Mouse (Mus musculus): ENCODE data around the gene Cldn20. TPM values are rescaled to one million over a fixed set of nuclear protein-coding genes. Genes with fewer than 3 reads are reported as not detected.
A peak's percentile ranks its signal among the peaks of the same experiment; 100 is the strongest.

The Cldn20 gene
- polyA plus RNA-seq, 1 experiment: 0.19 TPM

- Histone ChIP-seq H3K27me3 (ENCODE audit: control insufficient read depth, insufficient read depth, insufficient read length) (no peaks in the 10 kb centered on the region), H3K4me2 (ENCODE audit: low read depth) (peak overlapping the region; percentile 92), H3K79me2 (ENCODE audit: control insufficient read depth, insufficient read depth) (no peaks in the 10 kb centered on the region), H3ac (ENCODE audit: control insufficient read depth, insufficient read length) (no peak overlapping the region), H3K36me3 (ENCODE audit: control insufficient read depth, insufficient read depth) (no peaks in the 10 kb centered on the region), H3K4me3 (peak overlapping the region; percentile 73)
- TF ChIP-seq CEBPB (IDR thresholded peaks at IDR 0.05; ENCODE audit: insufficient read depth, poor library complexity, severe bottlenecking) (no peak), TCF12 (IDR thresholded peaks at IDR 0.05; ENCODE audit: insufficient read depth, poor library complexity, severe bottlenecking) (no peak), POLR2AphosphoS2 (IDR thresholded peaks at IDR 0.05; ENCODE audit: insufficient read length, low read depth) (no peak), MYOD1 (IDR thresholded peaks at IDR 0.05; ENCODE audit: control insufficient read depth in 1 of 3, insufficient read length in 2 of 3, low read depth in 2 of 3) (no peak), MYOG (IDR thresholded peaks at IDR 0.05; ENCODE audit: control insufficient read depth in 1 of 3, insufficient read depth in 1 of 3, insufficient read length in 2 of 3, low read depth in 2 of 3) (no peak), SRF (IDR thresholded peaks at IDR 0.05; ENCODE audit: control insufficient read depth, insufficient read length, low read depth) (no peak), USF1 (IDR thresholded peaks at IDR 0.05; ENCODE audit: low read depth) (no peak)
Measured at GRCm38 (mm10) chr17:3558356-3558870, 26.1 kb downstream of the Cldn20 start.

DNA sequence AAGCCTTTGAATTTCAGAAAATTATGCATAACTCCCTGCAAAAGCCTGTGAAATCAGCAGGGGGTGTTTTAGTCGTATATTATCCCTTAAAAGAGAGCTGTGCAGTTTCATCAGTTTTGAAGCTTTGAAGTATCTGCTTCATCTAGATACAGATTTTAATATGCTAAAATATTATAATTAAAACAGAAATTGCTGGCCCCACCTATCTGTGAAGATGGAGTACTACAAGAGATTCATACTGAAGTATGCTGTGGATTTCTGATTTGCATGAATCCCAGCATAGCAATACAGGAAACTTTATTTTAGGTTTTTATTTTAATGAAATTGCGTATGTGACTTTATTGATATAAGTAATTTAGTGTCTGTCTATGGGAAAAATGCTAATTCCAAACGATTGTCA lies 28.2 kb downstream of the Cldn20 start:
- peaks cover 4% of the 10 kb centered on the region for H3K27me3 ChIP-seq (ENCODE audit: control insufficient read depth, insufficient read depth, insufficient read length)
- TF ChIP-seq POLR2AphosphoS2 (IDR thresholded peaks at IDR 0.05; ENCODE audit: insufficient read length, low read depth) (no peak), POLR2A (IDR thresholded peaks at IDR 0.05; ENCODE audit: insufficient read length, low read depth) (no peak), MAX (IDR thresholded peaks at IDR 0.05; ENCODE audit: low read depth) (no peak), E2F4 (IDR thresholded peaks at IDR 0.05; ENCODE audit: insufficient read depth) (no peak), USF1 (IDR thresholded peaks at IDR 0.05; ENCODE audit: low read depth) (no peak), MYOG (IDR thresholded peaks at IDR 0.05; ENCODE audit: control insufficient read depth in 1 of 3, insufficient read depth in 1 of 3, insufficient read length in 2 of 3, low read depth in 2 of 3) (no peak), MYOD1 (IDR thresholded peaks at IDR 0.05; ENCODE audit: control insufficient read depth in 1 of 3, insufficient read length in 2 of 3, low read depth in 2 of 3) (no peak), CEBPB (IDR thresholded peaks at IDR 0.05; ENCODE audit: insufficient read depth, poor library complexity, severe bottlenecking) (no peak), TCF12 (IDR thresholded peaks at IDR 0.05; ENCODE audit: insufficient read depth, poor library complexity, severe bottlenecking) (no peak), SRF (IDR thresholded peaks at IDR 0.05; ENCODE audit: control insufficient read depth, insufficient read length, low read depth) (no peak), TCF3 (IDR thresholded peaks at IDR 0.05; ENCODE audit: insufficient read length, low read depth) (no peak), REST (IDR thresholded peaks at IDR 0.05; ENCODE audit: insufficient read depth, insufficient read length) (no peak)
- H3K79me2 ChIP-seq (ENCODE audit: control insufficient read depth, insufficient read depth): no peaks in the 10 kb centered on the region
- H3K36me3 ChIP-seq (ENCODE audit: control insufficient read depth, insufficient read depth): no peaks in the 10 kb centered on the region
- no peak overlapping the region for H3K4me2 ChIP-seq (ENCODE audit: low read depth)
- H3K4me3 ChIP-seq: no peak overlapping the region
- H3ac ChIP-seq (ENCODE audit: control insufficient read depth, insufficient read length): no peak overlapping the region

GRCm38 (mm10) chr17:3562405-3562804 lies 30.1 kb downstream of the Cldn20 start:
- no peak overlapping the region for H3K4me3 ChIP-seq
- H3K36me3 ChIP-seq (ENCODE audit: control insufficient read depth, insufficient read depth): no peaks in the 10 kb centered on the region
- TF ChIP-seq MAX (IDR thresholded peaks at IDR 0.05; ENCODE audit: low read depth): no peak
- no peak for TF ChIP-seq SRF (IDR thresholded peaks at IDR 0.05; ENCODE audit: control insufficient read depth, insufficient read length, low read depth)
- TF ChIP-seq MYOG (IDR thresholded peaks at IDR 0.05; ENCODE audit: control insufficient read depth in 1 of 3, insufficient read depth in 1 of 3, insufficient read length in 2 of 3, low read depth in 2 of 3): no peak
- no peak for TF ChIP-seq USF1 (IDR thresholded peaks at IDR 0.05; ENCODE audit: low read depth)
- no peak for TF ChIP-seq MYOD1 (IDR thresholded peaks at IDR 0.05; ENCODE audit: control insufficient read depth in 1 of 3, insufficient read length in 2 of 3, low read depth in 2 of 3)
- no peak for TF ChIP-seq POLR2A (IDR thresholded peaks at IDR 0.05; ENCODE audit: insufficient read length, low read depth)
- no peaks in the 10 kb centered on the region for H3K79me2 ChIP-seq (ENCODE audit: control insufficient read depth, insufficient read depth)
- H3ac ChIP-seq (ENCODE audit: control insufficient read depth, insufficient read length): no peak overlapping the region
- peaks cover 8% of the 10 kb centered on the region for H3K27me3 ChIP-seq (ENCODE audit: control insufficient read depth, insufficient read depth, insufficient read length)
- no peak overlapping the region for H3K4me2 ChIP-seq (ENCODE audit: low read depth)

GRCm38 (mm10) chr17:3570876-3571275 lies 38.5 kb downstream of the Cldn20 start:
- H3ac ChIP-seq (ENCODE audit: control insufficient read depth, insufficient read length): no peak overlapping the region

More at GRCm38 (mm10) chr17:3570876-3571275, 38.5 kb downstream of the Cldn20 start:
- H3K4me2 ChIP-seq (ENCODE audit: low read depth): peak overlapping the region; percentile 75
- H3K27me3 ChIP-seq (ENCODE audit: control insufficient read depth, insufficient read depth, insufficient read length): peaks cover under 1% of the 10 kb centered on the region
- TF ChIP-seq TCF3 (IDR thresholded peaks at IDR 0.05; ENCODE audit: insufficient read length, low read depth) (no peak), USF1 (IDR thresholded peaks at IDR 0.05; ENCODE audit: low read depth) (no peak), MAX (IDR thresholded peaks at IDR 0.05; ENCODE audit: low read depth) (no peak), POLR2A (IDR thresholded peaks at IDR 0.05; ENCODE audit: insufficient read length, low read depth) (no peak), TCF12 (IDR thresholded peaks at IDR 0.05; ENCODE audit: insufficient read depth, poor library complexity, severe bottlenecking) (no peak), SRF (IDR thresholded peaks at IDR 0.05; ENCODE audit: control insufficient read depth, insufficient read length, low read depth) (no peak), MYOG (IDR thresholded peaks at IDR 0.05; ENCODE audit: control insufficient read depth in 1 of 3, insufficient read depth in 1 of 3, insufficient read length in 2 of 3, low read depth in 2 of 3) (no peak), MYOD1 (IDR thresholded peaks at IDR 0.05; ENCODE audit: control insufficient read depth in 1 of 3, insufficient read length in 2 of 3, low read depth in 2 of 3) (no peak), CEBPB (IDR thresholded peaks at IDR 0.05; ENCODE audit: insufficient read depth, poor library complexity, severe bottlenecking) (no peak)
- no peak overlapping the region for H3K4me3 ChIP-seq
- H3K79me2 ChIP-seq (ENCODE audit: control insufficient read depth, insufficient read depth): no peaks in the 10 kb centered on the region
- H3K36me3 ChIP-seq (ENCODE audit: control insufficient read depth, insufficient read depth): no peaks in the 10 kb centered on the region

Other genes starting within 250 kb of the Cldn20 start
- gene Tiam2, start 206.0 kb upstream of the Cldn20 start, polyA plus RNA-seq (2012; fragmentation: generic; extraction: Trizol): 7.8 TPM
- gene Tfb1m, start 25.2 kb downstream of the Cldn20 start, polyA plus RNA-seq (2012; fragmentation: generic; extraction: Trizol): 9.3 TPM
- gene Nox3, start 163.7 kb downstream of the Cldn20 start, polyA plus RNA-seq (2012; fragmentation: generic; extraction: Trizol): not detected